Mouse (Mus musculus) thymus, postnatal 36 days (tissue): ENCODE data around the gene Neurod2.

Experiments used
- DNase-seq, 2 experiments: peaks; one replicate each; pipeline ENCODE4 v3.0.0; 2022; ENCODE audit warnings: mixed read lengths in 2 of 2

The Neurod2 gene

DNA sequence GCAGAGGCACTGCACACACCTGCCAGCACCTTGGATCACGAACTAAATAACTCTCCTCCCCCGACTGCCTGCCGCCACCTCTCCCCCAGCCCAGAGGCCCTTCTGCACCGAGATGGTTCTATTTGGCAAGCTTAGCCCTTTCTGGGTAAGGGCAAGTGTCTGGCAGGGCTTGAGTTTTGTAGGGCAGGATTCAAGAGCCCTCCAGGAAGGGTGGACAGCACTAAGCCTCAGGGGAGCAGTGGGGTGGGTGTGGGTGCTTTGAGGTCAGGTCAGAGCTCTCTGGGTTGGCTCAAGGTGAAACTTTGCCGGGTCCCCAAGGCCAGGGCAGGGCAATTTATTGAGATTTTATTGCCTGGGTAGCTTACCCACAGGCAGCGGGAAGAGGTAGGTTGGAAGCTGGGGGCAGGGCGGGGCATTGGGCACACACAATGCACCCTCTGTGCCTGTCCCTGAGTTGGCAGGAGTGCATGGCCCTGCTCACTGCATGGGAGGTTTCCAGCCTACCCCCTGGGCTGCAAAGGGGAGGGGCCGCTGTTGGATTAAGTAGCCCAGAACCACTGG, 24.3 kb upstream of the Neurod2 start:
- DNase-seq, result no peak

DNA sequence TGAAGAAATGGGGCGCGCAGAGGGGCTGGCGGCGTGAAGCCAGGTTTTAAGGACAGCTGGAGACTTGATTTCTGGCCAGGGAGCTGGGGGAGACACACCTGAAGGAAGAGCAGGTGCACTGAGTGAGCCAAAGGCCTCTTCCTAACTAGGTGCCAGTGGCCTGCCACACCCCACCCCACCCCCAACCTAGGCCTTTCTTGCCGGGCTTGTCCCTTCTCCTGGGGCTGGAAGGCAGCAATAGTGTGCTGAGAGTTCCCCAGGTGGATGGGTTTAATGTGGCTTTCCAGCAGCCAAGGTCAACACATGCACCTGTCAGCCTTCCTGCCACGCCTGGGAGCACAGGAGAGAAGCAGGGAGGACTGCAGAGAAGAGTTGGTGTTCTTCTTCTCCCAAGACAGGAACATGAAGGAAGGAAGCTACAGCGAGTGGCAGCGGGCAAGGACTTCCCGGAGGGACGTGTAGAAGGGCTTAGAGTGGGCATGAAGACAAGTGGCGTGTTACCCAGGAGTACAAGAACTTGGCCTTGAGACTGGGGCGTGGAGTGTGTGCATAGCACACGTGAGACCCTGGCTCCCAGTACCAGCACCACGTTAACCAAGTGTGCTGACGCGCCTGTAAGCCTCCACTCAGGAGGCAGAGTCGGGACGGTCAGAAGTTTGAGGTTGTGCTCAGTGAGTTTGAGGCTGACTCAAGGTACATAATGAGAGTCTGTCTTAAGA, 23.0 kb upstream of the Neurod2 start:
- no peak for DNase-seq

DNA sequence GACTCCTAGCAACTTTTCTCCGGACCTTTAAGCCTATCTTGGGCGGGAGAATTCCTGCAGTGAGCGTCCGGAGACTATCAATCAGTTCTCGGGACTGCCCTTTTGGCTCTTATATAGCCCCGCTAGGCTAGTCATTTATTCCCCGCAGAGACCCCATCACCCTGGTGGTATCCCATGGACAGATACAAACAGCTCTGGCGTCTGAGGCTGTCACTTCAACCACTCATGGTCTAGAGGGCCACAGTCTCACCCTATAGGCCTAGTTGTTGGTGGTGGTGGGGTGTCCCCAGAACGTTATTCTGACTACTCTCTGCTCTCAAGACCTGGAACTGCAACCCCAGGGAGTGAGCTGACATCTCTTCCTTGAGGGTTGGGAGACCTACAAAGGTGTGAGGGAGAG, 19.9 kb upstream of the Neurod2 start:
- DNase-seq, result no peak

DNA sequence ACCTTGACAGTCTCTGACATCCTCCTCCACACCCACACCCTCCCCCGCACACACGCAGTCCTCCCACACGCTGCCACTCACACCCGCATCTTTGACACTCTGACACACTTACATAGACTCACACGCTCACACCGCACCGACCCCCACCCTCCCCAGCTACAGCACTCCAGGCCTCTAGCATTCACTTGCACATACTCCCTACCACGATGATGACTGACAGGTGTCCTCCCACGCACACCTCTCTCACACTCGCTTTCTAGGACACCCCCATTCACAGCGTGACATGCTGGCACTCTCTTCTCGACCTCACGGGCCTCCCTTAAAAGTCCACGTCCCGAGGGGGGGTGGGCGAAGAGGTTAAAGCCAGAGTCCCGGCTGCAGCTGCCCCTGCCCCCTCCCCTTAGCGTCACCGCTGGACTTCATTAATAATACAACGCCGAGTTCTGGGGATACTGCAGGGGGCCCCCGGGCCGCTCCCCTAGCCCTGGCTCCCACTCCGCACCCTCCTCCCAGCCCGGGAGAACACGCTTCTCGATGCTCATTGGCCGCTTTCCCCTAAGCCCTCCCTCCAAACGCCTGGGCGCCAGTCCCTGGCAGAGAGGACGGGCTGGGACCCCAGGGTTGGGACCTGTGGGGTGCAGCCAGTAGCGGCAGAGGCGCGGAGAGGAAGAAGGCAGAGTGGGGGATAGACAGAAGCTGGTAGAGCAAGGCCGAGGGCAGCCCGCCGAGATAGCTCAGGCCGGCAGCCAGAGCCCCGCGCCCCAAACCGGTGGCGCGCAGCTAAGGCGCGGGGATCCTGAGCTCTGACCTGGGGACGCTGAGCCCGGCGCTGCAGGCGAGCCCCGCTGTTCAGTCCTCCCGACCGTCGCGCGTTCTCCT, 18.9 kb upstream of the Neurod2 start, which contains the start of gene Ppp1r1b:
Gene Ppp1r1b, plus strand, starts transcription at position 322 of the 879 bp plus-strand sequence.
- DNase-seq, result peak; percentile 67 to 78

DNA sequence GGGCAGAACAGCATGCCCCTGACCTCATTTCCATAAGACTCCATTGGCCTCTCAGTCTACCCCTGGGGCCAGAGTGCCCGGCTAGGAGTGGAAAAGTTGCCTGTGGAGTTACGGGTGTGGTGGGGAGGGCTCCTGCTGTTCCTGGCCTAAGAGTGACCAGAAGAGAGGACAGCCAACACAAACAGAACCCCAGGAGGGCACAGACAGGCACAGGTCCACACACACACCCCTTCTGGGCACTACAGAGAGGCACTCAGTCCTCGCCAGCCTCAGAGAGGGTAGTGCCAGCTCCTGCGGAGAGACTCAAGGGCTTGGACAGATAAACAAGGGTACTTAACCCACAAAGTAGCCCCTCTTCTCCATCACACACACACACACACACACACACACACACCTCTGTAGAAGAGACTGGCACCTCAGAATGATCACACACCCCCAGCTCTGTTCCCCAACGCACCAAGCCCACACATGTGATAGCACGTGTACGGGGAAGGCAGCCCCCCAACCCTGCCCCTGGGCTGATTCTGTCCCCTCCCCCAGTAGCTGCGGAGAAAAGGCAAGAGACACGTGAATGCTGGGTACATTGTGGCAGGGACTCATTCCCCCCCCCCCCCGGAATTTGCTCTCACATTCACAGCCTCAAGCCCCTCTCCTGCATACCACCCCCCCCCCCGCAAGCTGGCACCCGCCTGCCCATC, 18.1 kb upstream of the Neurod2 start:
- DNase-seq, result no peak

DNA sequence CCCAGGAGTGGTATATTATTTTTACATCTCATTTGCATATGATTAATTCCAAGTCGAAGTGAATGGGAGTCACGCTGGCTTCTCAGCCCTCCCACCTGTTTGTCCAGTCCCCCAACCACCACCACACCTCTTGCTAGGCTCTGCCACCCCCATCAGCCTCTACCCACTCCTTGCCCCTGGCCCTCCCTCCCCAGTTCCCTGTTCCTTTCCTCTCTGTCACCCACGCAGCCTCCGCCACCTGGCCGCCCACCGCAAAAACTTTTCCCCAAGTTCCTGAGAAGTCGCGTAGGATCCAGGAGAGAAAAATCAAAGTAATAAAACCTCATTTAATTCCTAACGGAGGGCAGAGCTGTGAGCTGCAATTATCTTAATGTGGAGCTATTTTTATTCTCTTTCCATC, 16.7 kb upstream of the Neurod2 start:
- no peak for DNase-seq

DNA sequence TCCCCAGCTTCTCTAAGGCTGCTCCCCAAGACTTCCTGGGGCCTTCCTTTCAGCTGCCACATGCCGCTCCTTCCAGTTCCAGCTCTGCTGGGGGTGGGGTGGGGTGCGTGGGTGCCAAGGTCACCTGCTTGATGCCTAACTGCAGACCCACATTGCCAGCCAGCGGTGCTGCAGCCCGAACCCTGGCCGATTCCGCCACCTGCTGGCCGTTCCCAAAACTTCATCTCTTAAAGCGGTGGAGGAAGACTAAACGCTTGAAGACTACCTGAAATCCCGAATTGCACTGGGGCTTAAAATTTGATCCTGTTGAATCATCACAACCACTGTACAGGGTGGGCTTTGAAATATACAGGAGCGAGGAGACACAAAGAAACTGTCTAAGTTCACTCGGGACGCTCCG, 15.8 kb upstream of the Neurod2 start:
- DNase-seq, result peak; percentile 78 to 80

DNA sequence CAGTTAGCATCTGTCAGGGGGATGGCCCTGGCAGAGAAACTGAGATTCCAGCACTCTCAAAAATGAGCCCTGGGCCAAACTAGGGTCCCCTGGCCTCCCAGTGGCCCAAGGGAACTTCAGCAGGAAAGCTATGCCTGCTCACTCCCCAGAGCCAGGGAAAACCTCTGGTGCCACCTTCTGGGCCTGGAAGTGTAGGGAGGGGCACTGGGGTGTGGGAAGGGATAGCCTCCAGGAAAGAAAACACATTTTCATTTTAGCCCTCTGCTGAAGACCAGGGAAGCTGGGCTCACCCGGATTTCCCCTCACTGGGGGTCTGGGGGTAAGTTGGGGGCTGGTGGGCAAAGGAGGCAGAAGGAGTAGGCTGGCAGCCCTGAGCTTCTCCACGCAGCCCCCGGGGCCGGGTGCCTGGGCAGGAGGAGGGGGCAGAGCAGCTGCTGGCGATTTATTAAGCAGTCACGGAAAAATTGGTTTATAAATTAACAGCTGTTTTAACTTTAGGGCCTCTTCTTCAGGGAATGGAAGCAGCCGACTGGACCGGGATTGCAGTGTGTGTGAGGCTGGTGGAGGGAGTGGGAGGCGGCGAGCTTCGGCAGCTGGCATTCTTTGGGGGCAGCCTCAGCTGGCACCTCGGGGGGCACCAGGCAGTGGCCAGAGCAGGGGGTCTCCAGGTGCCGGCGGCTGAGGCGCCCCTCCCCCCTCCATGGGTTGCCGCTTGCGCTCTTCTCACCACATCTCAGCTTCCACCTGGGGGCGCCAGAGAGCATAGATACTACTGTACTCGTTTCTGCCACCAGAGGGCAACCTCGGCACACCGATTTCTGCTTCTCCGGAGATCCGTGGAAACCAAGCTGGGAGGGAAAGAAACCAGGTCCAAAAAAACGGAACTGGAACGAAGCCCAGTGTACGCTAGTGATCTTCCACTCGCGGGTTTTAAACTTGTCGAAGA, 12.8 kb upstream of the Neurod2 start:
- DNase-seq, result peak; percentile 82 to 92

DNA sequence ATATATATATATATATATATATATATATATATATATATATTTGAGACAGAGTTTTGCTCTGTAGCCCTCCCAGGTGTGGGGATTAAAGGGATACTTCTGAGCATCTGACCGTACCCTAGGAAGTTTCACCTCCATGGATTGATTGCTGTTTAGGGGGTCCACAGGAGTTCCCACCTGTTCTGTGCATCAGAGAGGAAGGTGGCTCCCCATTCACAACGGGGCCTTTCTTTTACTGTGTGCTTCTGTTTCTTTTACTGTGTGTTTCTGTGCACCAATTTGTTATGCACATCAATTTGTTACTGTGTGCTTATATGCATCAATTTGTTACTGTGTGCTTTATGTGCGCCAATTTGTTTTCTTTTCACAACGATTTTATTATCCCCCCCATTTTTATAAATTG, 11.7 kb upstream of the Neurod2 start:
- no peak for DNase-seq

DNA sequence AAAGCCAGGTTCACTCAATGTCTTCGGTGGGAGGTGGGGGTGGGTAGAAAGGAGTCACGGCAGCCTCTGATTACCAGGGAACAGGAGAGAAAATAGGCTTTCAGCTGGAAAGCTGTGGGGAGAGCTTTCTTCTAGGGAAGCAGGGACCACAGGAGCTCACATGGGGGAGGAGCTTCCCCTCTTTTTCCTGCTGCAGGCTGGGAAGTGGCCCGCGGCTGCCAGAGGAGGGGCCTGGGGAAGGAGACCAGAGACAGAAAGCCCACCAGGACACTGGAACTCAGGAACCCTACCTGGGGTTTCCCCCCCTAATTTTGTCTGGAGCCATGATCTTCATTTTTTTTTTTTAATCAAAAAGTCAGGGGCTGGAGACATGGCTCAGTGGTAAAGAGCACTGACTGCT, 11.1 kb upstream of the Neurod2 start:
- no peak for DNase-seq

DNA sequence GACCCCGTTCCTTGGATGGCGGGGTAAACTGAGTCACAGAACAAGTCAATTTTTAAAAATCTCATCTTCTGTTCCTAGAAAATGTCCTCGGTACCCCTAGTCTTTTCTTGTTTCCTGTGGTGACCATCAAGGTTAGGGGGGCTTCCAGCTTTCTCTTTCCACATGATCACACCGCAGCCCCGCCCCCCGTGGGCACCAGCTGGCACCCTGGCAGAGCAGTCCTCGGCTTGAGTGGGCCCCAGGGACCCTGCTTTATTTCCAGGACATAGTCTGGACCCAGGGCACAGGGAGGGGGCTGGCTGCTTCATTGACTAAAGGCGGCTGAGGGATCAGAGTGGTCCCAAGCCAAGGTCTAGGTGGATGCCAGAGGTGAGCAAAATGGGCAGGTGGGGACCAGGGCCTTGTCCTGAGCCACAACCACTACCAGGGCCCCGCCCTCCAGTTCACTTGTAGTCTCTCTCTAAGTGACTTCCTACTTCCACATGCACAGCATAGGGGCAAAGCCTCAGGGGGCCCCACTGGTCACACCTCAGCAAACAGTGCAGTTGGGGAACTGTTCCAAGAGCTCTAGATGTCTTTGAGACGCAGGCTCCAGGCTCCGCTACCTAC, 10.3 kb upstream of the Neurod2 start:
- no peak for DNase-seq

DNA sequence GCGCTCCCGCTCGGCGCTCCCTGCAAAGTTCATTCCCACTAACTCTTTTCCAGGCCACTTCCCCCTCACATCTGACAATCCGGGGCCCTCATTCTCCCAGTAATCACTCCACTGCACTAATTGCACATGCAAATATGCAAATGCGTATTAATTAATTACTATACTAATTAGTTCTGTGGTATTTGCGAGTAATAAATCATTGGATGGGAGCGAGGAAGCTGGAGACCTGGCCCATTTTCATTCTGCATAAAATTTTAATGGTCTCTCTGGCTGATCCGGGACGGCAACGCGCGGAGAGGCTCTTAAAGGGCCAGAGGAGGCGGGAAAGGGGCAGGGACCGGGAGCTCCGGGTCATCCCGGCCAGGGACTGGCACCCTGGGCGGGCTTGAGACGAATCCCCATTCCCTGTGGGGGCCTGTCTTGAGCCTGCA, 9.6 kb upstream of the Neurod2 start:
- no peak for DNase-seq

DNA sequence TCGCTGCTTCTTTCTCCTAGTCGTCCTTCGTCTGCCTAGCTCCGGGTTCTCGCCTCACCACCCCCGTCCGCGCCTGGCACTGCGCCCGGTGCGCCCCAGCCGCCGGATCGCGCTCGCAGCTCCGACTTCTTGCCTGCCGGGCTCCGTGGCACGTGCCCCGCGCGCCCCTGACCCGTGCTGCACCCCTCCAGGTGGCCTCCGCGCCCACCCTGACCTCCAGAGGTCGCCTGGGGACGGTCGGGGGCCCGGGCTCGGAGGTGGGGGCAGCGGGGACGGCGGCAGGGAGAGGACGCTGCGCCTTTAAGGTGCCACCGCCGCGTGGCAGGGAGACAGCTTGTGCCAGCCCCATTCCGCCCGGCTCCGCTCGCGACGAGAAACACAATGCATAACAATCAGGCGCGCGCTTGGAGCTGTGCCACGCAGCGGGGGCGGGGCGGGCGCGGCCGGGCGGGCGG, 9.1 kb upstream of the Neurod2 start:
- no peak for DNase-seq

DNA sequence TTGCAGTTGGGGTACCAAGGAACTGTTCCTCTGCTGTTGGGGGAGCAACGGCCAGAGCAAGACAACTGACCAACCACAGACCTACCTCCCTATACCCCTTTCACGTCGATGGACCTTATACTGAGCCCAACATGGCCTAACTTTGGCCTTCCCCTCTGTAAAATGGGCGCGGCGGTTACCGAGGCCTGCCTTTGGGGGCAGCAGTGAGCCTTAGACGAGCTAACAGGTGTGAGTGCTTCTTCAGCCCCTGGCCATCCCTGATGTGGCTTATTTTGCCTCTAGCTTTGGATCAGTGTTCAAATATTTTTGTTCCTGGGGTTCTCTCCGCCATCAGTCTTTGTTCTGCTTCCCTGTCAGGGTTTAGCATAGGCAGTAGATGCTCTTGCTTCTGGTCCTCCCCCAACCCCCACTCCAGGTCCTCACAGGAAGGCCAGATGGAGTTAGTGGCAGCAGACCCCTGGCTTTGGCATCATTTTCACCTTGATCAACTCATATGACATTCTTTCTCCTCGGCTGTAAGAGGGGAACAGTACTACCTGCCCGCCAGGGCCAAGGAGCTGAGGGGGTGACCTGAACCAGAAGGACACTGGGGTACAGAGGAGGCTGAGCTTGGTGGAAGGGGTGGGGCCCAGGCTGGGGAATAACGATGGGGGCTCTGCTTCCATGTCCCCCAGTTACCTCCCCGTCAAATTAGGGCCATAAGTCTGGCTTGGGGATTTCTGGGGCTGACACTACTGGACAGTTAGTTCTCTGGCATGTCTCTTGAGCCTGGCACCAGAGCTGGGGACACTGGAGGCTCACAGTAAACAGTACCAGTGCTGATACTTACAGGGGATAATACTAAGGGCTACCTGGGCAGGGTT, 7.0 kb upstream of the Neurod2 start:
- DNase-seq, result no peak

DNA sequence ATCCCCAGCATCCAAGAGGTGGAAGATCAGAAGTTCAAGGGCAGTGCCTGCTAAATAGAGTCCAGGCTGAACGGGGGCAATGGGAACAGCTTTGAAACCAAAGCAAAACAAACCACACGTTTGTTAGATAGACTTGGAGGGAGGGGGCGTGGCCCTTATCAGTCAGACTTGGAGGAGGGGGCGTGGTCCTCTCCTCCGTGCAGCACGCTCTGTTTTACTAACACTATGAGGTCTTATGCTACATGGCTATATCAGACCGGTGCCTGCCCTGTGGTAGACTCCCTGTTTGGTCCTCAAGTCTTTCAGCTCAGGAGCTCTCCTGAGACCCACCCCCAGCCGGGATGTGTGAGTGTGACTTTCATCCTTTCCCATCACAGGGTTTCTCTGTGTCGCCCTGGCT, 5.8 kb upstream of the Neurod2 start:
- no peak for DNase-seq

DNA sequence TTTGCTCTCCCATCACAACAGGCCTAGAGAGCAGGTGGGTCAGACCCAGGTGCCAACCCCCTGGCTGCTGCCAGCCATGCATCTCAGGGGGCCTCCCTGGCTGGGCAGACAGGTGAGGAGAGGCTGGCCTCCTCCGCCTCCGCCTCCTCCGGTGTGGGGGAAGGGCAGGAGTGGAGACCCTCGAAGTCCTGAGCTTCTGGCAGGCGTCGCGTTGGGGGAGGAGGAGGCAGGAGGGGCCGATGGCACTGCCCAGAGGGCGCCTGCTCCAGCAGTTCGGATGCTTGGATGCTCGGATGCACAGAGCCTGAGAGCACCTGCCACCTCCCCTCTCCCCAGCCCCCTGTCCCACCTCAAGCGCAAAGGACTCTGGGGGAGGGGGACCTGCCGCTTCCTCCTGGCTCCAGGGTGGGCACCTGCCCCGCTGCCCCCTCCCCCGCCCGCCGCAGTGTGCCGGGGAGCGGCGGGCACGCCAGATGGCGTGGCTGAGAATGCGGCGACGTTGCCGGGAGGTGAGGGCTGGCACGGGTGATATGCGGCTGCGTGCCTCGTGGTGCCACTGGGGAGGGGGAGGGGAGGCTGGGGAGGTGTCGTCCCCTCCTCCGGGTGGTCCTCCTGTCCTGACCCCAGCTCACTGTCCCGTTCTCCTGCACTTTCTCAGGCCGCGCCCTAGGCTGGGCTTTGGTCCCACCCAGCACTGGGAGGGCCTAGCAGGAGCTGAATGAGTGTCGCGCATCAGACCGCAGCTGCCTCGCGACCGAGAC, 4.7 kb upstream of the Neurod2 start:
- DNase-seq, result no peak

DNA sequence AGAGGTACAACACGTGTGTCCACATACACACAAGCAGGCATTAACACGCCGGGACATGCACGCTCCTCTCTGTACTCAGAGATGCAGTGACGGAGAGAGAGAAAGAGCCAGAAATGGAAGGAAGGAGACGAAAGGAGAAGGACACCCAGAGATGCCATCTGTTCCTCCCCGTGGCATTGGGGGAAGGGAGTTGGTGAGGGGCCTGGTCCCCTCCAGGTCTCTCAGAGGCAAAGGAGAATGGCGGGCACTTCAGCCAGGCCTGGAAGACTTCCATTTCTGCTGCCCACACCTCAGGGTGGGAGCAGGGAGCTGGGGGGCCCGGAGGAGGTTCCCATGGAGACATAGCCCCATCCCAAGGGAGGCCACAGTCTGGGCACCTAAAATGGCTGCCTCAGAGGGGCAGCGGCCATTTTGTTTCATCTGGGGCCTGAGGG, 3.8 kb upstream of the Neurod2 start:
- DNase-seq, result no peak

DNA sequence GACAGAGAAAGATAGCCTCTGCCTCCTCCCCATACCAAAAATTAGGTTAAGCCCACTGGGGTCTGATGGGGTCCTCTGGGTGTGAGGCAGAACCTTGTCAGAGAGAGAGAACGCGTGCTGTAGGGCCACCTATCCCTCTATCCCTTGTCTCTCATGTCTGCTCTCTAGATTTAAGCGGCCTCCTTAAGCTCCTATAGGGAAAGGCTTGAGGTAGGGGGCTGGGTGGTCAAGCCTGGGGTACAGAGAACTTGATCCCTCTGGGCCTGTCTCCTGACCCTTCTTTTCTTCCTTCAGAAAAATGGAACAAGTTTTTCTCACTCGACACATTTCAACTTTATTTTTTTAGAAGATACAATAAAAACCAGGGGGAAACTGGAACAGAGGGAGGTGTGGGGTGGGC, 3.4 kb upstream of the Neurod2 start:
- no peak for DNase-seq

DNA sequence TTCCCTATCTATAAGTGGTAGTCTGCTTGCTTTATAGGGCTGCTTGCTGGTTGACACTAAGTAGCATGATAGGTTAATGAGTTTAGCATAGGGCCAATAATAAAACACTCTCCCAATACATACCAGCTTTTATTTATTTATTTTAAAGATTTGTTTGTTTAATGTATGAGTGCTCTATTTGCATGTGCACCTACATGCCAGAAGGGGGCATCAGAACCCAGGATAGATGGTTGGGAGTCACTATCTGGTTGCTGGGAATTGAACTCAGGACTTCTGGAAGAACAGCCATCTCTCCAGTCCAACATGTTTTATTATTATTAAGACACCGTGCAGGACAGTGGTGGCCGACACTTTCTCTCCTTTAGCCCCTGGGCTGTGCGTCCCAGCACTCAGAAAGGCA, 2.7 kb upstream of the Neurod2 start:
- DNase-seq, result no peak

DNA sequence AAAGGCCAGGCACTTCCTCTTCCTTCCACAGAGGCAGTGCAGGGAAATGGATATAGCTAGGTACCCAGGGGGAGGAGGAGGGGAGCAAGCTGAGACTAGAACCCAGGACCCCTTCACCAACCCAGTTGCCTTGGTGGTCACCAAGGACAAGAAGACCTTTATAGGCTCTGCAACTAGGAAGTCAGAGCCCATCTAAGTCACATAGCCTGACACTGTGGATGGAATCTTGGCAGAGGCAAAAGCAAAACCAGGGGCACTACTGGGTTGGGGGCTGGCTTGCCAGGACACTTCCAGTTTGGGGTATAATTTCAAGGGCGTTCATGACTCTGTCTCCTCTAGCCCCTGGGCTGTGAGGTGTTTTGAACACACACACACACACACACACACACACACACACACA, 2.0 kb upstream of the Neurod2 start:
- no peak for DNase-seq
